Mouse (Mus musculus) neural tube, embryonic 14.5 days (tissue): ENCODE measurements around the gene Cdhr1. TPM values are rescaled to one million over a fixed set of nuclear protein-coding genes. Genes with fewer than 3 reads are reported as not detected.
A peak's percentile ranks its signal among the peaks of the same experiment; 100 is the strongest.
"Not testable (repeated sequence)": the region's sequence is repeated elsewhere in the genome, so short reads cannot be mapped to it uniquely, and the experiment has no call there.

ENCODE experiments used
- ATAC-seq: fragments of 200-750 bp; cut with Nextera tagmentation; 2 replicates; pipeline ENCODE4 v1.8.0; 2017; ENCODE audit warnings: low read depth, mild to moderate bottlenecking, moderate TSS enrichment, moderate library complexity
- H3K27ac ChIP-seq: fragments of 300-500 bp; sonication (generic); 2 replicates; pipeline ENCODE4 v1.5.1; 2014; ENCODE audit warnings: low read depth, mild to moderate bottlenecking, control low read depth, low read length, moderate library complexity, mixed read lengths
- H3K27me3 ChIP-seq: fragments of 300-500 bp; sonication (generic); 2 replicates; pipeline ENCODE4 v1.6.1; 2014; ENCODE audit warnings: low read length; ENCODE audit not compliant: control insufficient read depth, insufficient read depth
- H3K36me3 ChIP-seq: fragments of 300-500 bp; sonication (generic); 2 replicates; pipeline ENCODE4 v1.6.1; 2014; ENCODE audit warnings: low read length, mixed read lengths; ENCODE audit not compliant: control insufficient read depth, insufficient read depth
- H3K4me1 ChIP-seq: fragments of 300-500 bp; sonication (generic); 2 replicates; pipeline ENCODE4 v1.6.1; 2014; ENCODE audit warnings: low read length; ENCODE audit not compliant: control insufficient read depth, insufficient read depth
- H3K4me2 ChIP-seq: fragments of 300-500 bp; sonication (generic); 2 replicates; pipeline ENCODE4 v1.6.1; 2014; ENCODE audit warnings: mild to moderate bottlenecking, low read depth, low read length, control low read depth
- H3K4me3 ChIP-seq: fragments of 300-500 bp; sonication (generic); 2 replicates; pipeline ENCODE4 v1.5.1; 2014; ENCODE audit warnings: low read depth, low read length, control low read depth, mixed read lengths
- H3K9ac ChIP-seq: fragments of 300-500 bp; sonication (generic); replicated peaks from 2 replicates; pipeline ENCODE4 v1.6.1; 2014; ENCODE audit warnings: low read depth, mild to moderate bottlenecking, control low read depth, low read length, mixed read lengths
- H3K9me3 ChIP-seq: fragments of 300-500 bp; sonication (generic); 2 replicates; pipeline ENCODE4 v1.6.1; 2016; ENCODE audit warnings: low read length; ENCODE audit not compliant: control insufficient read depth
- WGBS: fragments of 180-500 bp; shearing (Covaris S2); extraction: QIAGEN DNeasy Blood & Tissue Kit; methylation state at CpG from one replicate; pipeline ENCODE4 v1.1.7; 2014; 5-methylcytosine and 5-hydroxymethylcytosine counted together
- polyA plus RNA-seq: library from polyadenylated mRNA; unstranded; fragments of >200 nt; fragmentation: Nextera tagmentation; extraction: Ambion mirVana; gene quantifications from 2 replicates; pipeline ENCODE4 v1.2.1, GENCODE M21; 2014

Gene Cdhr1
- polyA plus RNA-seq: 2.0 and 2.8 TPM in 2 replicates

DNA sequence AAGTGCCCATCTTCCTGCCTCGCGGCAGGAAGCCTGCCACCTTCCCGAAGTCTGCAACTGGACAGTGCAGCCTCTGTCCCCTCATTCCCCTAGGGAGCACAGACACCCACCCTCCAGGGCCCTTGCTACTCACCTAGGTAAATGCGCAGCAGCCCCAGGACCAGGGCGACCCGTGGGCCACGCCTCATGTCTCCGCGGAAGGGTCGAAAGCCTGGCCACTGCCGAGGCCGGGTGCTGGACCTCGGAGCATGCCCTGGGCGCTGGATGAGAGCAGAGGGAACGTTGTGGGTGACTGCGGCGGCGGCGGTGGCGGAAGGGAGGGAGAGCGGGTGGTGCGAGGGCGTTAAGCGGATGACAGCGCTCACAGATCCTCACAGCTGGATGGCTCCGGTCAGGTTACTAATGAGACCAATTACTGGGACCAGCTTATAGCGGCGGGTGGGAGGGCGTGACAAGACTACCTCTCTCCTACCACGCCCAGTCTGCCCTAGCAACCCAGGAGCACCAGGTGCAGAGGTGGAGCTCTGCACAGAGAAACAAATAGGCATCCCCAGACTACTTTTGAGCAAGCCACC is at the start of gene Cdhr1:
Cdhr1 (minus strand) TSS at position 392 of the 575 bp plus-strand sequence.
- Histone ChIP-seq H3K9ac (peak within 1 kb of the TSS; percentile 55), H3K4me3 (peak within 1 kb of the TSS; percentile 43), H3K9me3 (no peaks in the 10 kb centered on the region), H3K27ac (no peak within 1 kb of the TSS), H3K27me3 (no peaks in the 10 kb centered on the region; the same call in 1 of the 2 replicates), H3K36me3 (no peaks in the 10 kb centered on the region), H3K4me1 (0 out of 2 replicates have a peak, but pooled peaks cover 3% of the 10 kb centered on the region), H3K4me2 (peak within 1 kb of the TSS; percentile 84)
- ATAC-seq: peak; percentile 82
- 2% methylated on average over 30 of the region's 30 CpGs for WGBS

DNA sequence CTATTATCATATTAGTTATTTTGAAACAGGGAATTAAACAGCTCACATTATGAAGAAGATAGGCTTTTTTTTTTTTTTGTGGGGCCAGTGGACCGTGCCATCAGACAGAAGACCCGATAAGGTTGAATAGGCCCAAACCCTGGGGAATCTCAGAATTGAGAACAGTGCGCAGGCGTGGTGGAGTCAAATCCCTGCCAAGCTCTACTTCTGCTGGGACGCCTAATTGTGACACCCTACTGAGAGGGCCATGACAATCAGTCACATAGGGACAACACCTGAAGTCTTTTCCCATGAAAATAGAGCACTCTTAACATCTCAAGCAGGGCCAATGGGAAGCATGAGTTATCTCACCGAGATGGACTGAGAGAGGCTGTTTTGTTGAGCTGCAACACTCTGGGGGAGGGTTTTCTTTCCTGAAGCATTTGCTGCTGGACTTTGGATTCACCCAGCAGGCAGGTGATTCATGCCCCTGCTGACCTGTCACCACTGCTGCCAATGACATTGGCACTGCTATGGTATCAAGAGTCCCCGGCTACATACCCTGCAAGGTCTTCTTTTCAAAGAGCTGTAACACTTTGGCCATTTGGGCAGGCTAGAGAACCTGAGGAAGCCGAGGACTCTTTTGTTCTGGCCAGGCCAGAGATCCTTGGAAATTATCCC is 41.0 kb upstream of the Cdhr1 start:
- 46% methylated on average over 8 of the region's 8 CpGs for WGBS
- H3K4me1 ChIP-seq: peaks cover 2% of the 10 kb centered on the region
- no peaks in the 10 kb centered on the region for H3K27me3 ChIP-seq
- no peak overlapping the region for H3K4me3 ChIP-seq
- no peak overlapping the region for H3K27ac ChIP-seq
- H3K4me2 ChIP-seq: no peak overlapping the region
- no peaks in the 10 kb centered on the region for H3K36me3 ChIP-seq
- H3K9me3 ChIP-seq: no peaks in the 10 kb centered on the region
- no peak for ATAC-seq
- H3K9ac ChIP-seq: no peak overlapping the region

DNA sequence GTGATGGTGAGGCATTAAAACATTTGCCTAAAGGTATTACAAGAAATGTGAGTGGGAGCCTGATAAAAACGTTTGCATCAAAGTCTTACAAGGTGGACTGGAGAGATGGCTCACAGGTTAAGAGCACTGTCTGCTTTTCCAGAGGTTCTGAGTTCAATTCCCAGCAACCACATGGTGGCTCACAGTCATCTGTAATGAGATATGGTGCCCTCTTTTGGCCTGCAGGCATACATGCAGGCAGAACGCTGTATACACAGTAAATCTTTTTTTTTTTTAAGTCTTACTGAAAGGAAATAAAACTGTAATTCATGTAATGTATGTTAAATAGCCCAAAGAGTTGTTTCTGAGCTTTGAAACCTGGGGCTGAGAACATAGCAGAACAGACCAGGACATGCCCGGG is 39.4 kb upstream of the Cdhr1 start:
- H3K9me3 ChIP-seq, H3K27me3 ChIP-seq, H3K4me2 ChIP-seq, H3K4me1 ChIP-seq, H3K27ac ChIP-seq, H3K4me3 ChIP-seq, H3K9ac ChIP-seq, H3K36me3 ChIP-seq, ATAC-seq: not testable (repeated sequence)
- WGBS: 77% methylated on average over 2 of the region's 3 CpGs

DNA sequence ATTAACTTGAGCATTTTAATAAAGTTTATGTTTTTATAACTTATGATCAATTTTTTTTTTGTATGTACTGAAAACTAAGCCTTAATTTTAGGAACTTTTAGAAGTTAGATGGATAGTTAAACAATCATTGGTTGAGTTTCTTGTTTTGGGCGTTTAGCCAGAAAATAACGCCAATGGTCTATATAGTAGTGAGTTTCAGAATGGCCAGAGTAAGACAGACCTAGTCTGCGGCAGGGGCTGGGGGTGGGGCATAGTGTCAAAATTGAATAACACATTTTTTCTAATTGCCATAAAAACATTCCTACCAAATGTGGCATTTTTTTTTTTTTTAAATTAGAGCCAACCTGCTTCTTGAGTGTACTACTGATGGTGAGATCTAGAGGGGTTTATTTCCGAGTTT is 38.0 kb upstream of the Cdhr1 start:
- Histone ChIP-seq H3K36me3 (no peaks in the 10 kb centered on the region), H3K9me3 (no peaks in the 10 kb centered on the region), H3K9ac (no peak overlapping the region), H3K4me2 (no peak overlapping the region), H3K27me3 (no peaks in the 10 kb centered on the region), H3K27ac (no peak overlapping the region), H3K4me1 (peaks cover 6% of the 10 kb centered on the region), H3K4me3 (no peak overlapping the region)
- no peak for ATAC-seq
- WGBS: 89% methylated on average over 4 of the region's 4 CpGs

DNA sequence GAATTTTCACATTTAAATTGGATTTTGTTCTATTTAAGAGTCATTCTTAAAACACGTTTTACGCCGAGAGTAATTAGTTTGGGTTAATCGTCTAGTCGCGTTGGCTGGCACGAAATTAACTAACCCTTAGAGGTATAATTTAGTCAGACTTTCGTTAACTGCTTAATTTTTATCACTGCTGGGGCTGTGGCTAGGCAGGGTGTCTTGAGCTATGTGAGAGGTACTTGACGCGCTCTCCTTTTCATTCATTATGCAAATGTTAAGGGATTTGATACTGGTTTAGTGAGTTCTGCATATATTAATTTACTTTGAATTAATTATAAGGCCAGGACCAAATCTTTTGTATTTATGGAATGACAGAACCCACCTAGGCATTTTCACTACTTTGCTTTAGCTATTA is 37.5 kb upstream of the Cdhr1 start:
- H3K27me3 ChIP-seq: no peaks in the 10 kb centered on the region
- ATAC-seq: peak; percentile 52
- H3K4me2 ChIP-seq: peak overlapping the region; percentile 62
- peaks cover 2% of the 10 kb centered on the region; the same call in 1 of the 2 replicates for H3K36me3 ChIP-seq
- 1% methylated on average over 10 of the region's 10 CpGs for WGBS
- peak overlapping the region; percentile 92 for H3K4me3 ChIP-seq
- H3K27ac ChIP-seq: peak overlapping the region; percentile 52
- peak overlapping the region; percentile 93 for H3K9ac ChIP-seq
- H3K9me3 ChIP-seq: no peaks in the 10 kb centered on the region
- peaks cover 6% of the 10 kb centered on the region for H3K4me1 ChIP-seq

DNA sequence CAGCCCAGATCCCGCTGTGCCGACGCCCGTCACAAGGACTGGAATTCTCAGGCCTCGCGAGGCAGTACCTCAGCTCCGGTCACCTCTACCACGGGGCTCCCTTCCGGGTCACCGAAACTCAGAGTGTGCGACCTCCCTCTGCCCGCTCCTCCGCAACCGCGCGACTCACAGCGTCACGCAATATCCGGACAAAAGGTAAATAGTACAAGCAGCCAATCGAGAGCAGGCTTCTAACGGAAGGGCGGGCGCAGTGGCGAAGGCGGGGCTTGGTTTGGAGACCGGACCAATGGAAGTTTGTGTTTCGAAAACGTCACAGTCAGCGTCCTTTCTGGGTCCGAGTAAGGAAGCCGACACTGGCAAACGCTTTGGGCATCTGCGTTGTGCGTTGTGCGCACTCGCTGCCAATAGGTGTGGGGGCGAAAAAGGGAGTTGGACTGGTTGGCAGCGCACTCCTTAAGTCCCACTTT is 37.0 kb upstream of the Cdhr1 start, which contains the start of gene Ghitm:
Ghitm (minus strand) TSS at position 146 of the 467 bp plus-strand sequence.
- Histone ChIP-seq H3K36me3 (peaks cover 7% of the 10 kb centered on the region; the same call in 1 of the 2 replicates), H3K9me3 (no peaks in the 10 kb centered on the region), H3K27ac (peak within 1 kb of the TSS; percentile 78), H3K9ac (peak within 1 kb of the TSS; percentile 93), H3K27me3 (no peaks in the 10 kb centered on the region), H3K4me2 (peak within 1 kb of the TSS; percentile 62), H3K4me1 (peaks cover 6% of the 10 kb centered on the region), H3K4me3 (peak within 1 kb of the TSS; percentile 92)
- ATAC-seq: peak; percentile 100
- WGBS: under 1% methylated on average over 38 of the region's 38 CpGs

DNA sequence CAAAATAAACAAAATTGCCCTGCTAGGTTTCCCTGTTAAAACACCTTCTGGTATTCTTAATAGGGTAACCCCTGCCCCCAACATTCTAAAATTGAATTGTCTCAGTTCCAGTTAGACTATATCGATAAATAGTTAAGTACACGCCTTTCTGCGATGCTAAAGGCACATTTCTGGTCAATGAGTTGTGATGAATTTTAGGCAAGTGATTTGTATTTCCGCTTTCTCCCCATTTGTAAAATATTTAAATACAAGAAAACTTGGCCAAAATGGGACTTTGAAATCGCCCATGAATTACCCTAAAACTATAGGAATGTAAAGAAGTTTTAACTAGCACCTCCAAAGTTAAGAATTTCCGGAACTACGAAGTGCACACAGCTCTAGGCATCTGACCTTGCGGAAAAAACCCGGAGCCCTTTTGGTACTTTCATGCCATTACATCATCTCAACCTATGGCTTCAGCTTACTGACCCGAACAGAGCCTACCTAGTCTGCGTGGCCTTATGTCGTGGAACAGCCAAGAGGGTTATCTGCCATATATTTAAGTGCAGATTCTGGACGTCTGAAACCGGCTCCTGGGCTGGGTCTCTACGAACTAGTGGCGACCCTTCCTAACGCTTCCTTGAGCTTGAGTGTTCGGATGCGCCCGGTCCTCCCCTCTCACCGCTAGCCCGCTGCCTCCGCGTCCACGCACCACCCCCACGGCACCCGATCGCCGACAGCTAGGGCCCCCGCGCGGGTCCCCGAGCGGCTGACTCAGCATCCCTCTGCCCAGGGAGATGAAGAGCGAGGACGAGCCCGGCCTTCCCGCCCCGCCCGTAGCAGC is 36.4 kb upstream of the Cdhr1 start:
- peak overlapping the region; percentile 93 for H3K9ac ChIP-seq
- peak overlapping the region; percentile 60 for H3K4me2 ChIP-seq
- peak overlapping the region; percentile 92 for H3K4me3 ChIP-seq
- peaks cover 7% of the 10 kb centered on the region for H3K36me3 ChIP-seq
- H3K4me1 ChIP-seq: peaks cover 6% of the 10 kb centered on the region
- peak overlapping the region; percentile 78 for H3K27ac ChIP-seq
- ATAC-seq: no peak; the same call in 1 of the 2 replicates
- 2% methylated on average over 40 of the region's 40 CpGs for WGBS
- H3K9me3 ChIP-seq: no peaks in the 10 kb centered on the region
- no peaks in the 10 kb centered on the region for H3K27me3 ChIP-seq

DNA sequence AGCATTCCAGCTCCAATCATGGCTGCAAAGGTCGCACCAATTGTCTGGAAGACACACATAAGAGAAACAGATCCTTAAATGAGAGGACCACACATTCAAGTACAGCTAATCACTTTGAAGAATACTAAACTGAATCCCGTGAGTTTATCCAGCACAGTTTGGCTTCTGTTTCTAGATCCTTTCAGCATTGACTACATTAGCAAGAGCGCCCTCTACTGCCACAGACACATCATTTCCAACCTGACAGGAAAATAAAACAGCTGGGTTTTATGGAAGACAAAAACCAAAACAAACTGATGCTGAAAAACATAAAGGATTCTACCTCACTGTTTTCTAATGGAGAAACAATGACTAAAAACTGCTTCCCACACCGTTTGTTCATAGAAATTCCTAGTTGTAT is 29.5 kb upstream of the Cdhr1 start:
- 48% methylated on average over 4 of the region's 4 CpGs for WGBS
- no peaks in the 10 kb centered on the region for H3K4me1 ChIP-seq
- H3K4me3 ChIP-seq: no peak overlapping the region
- no peak overlapping the region for H3K27ac ChIP-seq
- H3K4me2 ChIP-seq: no peak overlapping the region
- H3K36me3 ChIP-seq: peaks cover 32% of the 10 kb centered on the region
- no peaks in the 10 kb centered on the region for H3K27me3 ChIP-seq
- no peak overlapping the region for H3K9ac ChIP-seq
- no peaks in the 10 kb centered on the region for H3K9me3 ChIP-seq
- ATAC-seq: no peak
